Mouse (Mus musculus) right cerebral cortex, postnatal 10 days (tissue): ENCODE results near the gene Clcn3.
A peak's percentile ranks its signal among the peaks of the same experiment; 100 is the strongest.

ENCODE experiments used
- DNase-seq, 2 experiments: peaks; one replicate each; pipeline ENCODE4 v3.0.0; 2021; ENCODE audit warnings: low spot score in 2 of 2

Gene Clcn3

GRCm38 (mm10) chr8:60982701-60983687, at the start of gene Clcn3:
Gene Clcn3 (minus strand): TSS chr8:60983300.
- DNase-seq = peak; percentile 99

GRCm38 (mm10) chr8:60996468-60996867, 13.4 kb upstream of the Clcn3 start:
- no peak for DNase-seq

GRCm38 (mm10) chr8:60993639-60993986, 10.5 kb upstream of the Clcn3 start:
- DNase-seq = no peak

- peak; percentile 99 for DNase-seq
Observed at GRCm38 (mm10) chr8:60992910-60993638, 10.0 kb upstream of the Clcn3 start, which contains the start of gene Nek1. Gene Nek1 (plus strand): TSS chr8:60993195.

- DNase-seq = peak; percentile 76 to 78
Observed at GRCm38 (mm10) chr8:60992561-60992909, 9.4 kb upstream of the Clcn3 start.

GRCm38 (mm10) chr8:60984260-60985010, 1.3 kb upstream of the Clcn3 start:
- DNase-seq = peak in 1 of 2 experiments; percentile 20

- DNase-seq = peak; percentile 66 to 69
Observed at GRCm38 (mm10) chr8:60983688-60984079, 584 bp upstream of the Clcn3 start.

- peak in 1 of 2 experiments; percentile 5 for DNase-seq
Observed at GRCm38 (mm10) chr8:60981388-60981787, 1.7 kb downstream of the Clcn3 start.

- DNase-seq = peak in 1 of 2 experiments; percentile 7
Observed at GRCm38 (mm10) chr8:60978496-60978895, 4.6 kb downstream of the Clcn3 start.

GRCm38 (mm10) chr8:60976818-60977217, 6.3 kb downstream of the Clcn3 start:
- peak in 1 of 2 experiments; percentile 20 for DNase-seq

- peak in 1 of 2 experiments; percentile 1 for DNase-seq
Observed at GRCm38 (mm10) chr8:60974837-60975236, 8.3 kb downstream of the Clcn3 start.

- peak in 1 of 2 experiments; percentile 0 for DNase-seq
Observed at GRCm38 (mm10) chr8:60973448-60973847, 9.7 kb downstream of the Clcn3 start.

GRCm38 (mm10) chr8:60971808-60972207, 11.3 kb downstream of the Clcn3 start:
- DNase-seq = peak; percentile 56 to 63

GRCm38 (mm10) chr8:60969091-60969490, 14.0 kb downstream of the Clcn3 start:
- DNase-seq = no peak

- DNase-seq = no peak
Observed at GRCm38 (mm10) chr8:60965741-60966140, 17.4 kb downstream of the Clcn3 start.

- no peak for DNase-seq
Observed at GRCm38 (mm10) chr8:60965306-60965705, 17.8 kb downstream of the Clcn3 start.

- DNase-seq = no peak
Observed at GRCm38 (mm10) chr8:60964518-60964917, 18.6 kb downstream of the Clcn3 start.

GRCm38 (mm10) chr8:60963931-60964330, 19.2 kb downstream of the Clcn3 start:
- no peak for DNase-seq

GRCm38 (mm10) chr8:60962763-60963162, 20.3 kb downstream of the Clcn3 start:
- no peak for DNase-seq

- no peak for DNase-seq
Observed at GRCm38 (mm10) chr8:60956847-60957246, 26.3 kb downstream of the Clcn3 start.

GRCm38 (mm10) chr8:60954281-60955014, 28.7 kb downstream of the Clcn3 start:
- DNase-seq = peak; percentile 82 to 91
